Mouse (Mus musculus): Measurements from ENCODE around the gene Isg20l2.

DNA sequence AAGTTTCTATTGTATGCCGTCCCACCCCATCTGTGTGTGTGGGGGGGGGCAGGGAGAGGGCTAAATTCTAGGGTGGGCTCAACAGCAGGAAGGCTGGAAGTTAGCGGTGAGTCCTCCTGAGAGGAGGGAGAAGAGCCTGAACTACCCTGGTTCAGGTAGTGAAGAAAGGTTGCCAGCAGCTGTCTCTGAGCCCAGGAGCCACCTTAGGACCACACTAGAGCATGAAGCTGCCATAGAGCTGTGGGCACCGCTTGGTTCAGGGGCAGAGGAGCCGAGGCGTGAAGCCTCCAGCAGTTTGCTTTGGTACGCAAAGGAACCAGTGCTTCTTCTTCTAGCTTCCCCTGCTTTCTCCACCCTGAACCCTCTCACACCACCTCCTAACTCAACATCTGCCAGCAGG lies 53.5 kb downstream of the Isg20l2 start:
- no peak for TF ChIP-seq POLR2A (IDR thresholded peaks at IDR 0.05; ENCODE audit: insufficient read depth, low read depth, low read length)
- no peak for TF ChIP-seq EP300 (IDR thresholded peaks at IDR 0.05; ENCODE audit: insufficient read depth, low read depth, low read length)

All from heart, adult 2 months (tissue).